Mouse (Mus musculus) liver, embryonic 14 days (tissue): ENCODE data around the gene Gm21028. TPM values are rescaled to one million over a fixed set of nuclear protein-coding genes. Genes with fewer than 3 reads are reported as not detected.

Experiments used
- polyA plus RNA-seq: library from polyadenylated mRNA; depleted of rRNA; stranded (reverse); fragments of >200 nt; gene quantifications from 2 replicates; pipeline ENCODE4 v1.2.3, GENCODE M21; 2012; rRNA removed

The Gm21028 gene
- not detected in 2 replicates for polyA plus RNA-seq

GRCm38 (mm10) chr7:42578488-42578887 is at the start of gene Gm21028:
Gene Gm21028, minus strand, starts transcription at chr7:42578588.

DNA sequence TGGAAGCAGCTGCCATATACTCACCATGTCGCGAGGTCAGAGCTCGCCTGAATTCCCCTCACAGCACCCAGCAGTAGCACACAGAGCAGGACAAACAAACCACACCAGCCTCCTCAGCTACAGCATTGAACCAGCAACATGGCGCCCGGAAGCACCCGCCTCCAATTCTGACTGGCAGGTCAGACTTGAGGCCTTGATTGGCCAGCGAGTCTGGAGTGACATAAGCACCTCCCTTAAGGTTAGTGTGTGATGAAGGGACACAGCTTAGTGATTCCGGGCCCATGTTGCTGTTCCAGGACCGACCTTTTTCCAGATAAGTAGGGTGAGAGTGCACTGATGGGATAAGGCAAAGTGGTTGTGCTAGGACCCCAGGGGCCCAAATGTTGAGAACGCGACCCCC is 14.0 kb upstream of the Gm21028 start, which contains the start of gene Zfp977:
TSS of gene Zfp977 (minus strand) at position 135 of the 400 bp plus-strand sequence.

Other genes starting within 250 kb of the Gm21028 start
- not detected in 2 replicates for gene 4933421I07Rik, start 130.5 kb downstream of the Gm21028 start, polyA plus RNA-seq
- gene Zfp141, start 72.8 kb downstream of the Gm21028 start, polyA plus RNA-seq: 3.3 and 4.0 TPM in 2 replicates
- 0.12 and 0.14 TPM in 2 replicates for gene Zfp977, start 14.0 kb upstream of the Gm21028 start, polyA plus RNA-seq
- gene Zfp976, start 64.0 kb upstream of the Gm21028 start, polyA plus RNA-seq: 0.99 and 1.0 TPM in 2 replicates
- gene Zfp975, start 114.2 kb upstream of the Gm21028 start, polyA plus RNA-seq: 0.92 and 0.96 TPM in 2 replicates
- gene Gm17067, start 148.4 kb upstream of the Gm21028 start, polyA plus RNA-seq: not detected in 2 replicates
- not detected in 2 replicates for gene Vmn2r62, start 214.9 kb upstream of the Gm21028 start, polyA plus RNA-seq